8 mouse cellular contexts compared by ENCODE assay signal in genomic region chr10:26772624-26773540, GRCm38 (mm10). TPM values are rescaled to one million over a fixed set of nuclear protein-coding genes. Genes with fewer than 3 reads are reported as not detected.
DNase-seq lines count a peak whose midpoint lies in the region; ATAC-seq and TF ChIP-seq lines count a peak whose summit lies in the region.

No protein-coding gene starts in this region.

- DNase-seq in 416B (ENCODE audit: low read depth) (peak; percentile 91), liver (peak; percentile 38)
- DNase-seq in adrenal gland, postnatal 14 days: peak; percentile 86
- peak; percentile 87 for DNase-seq in heart, embryonic 10.5 days (ENCODE audit: low spot score)
- DNase-seq in midbrain, postnatal 0 days (ENCODE audit: low spot score): peak; percentile 90
- peak; percentile 53 for DNase-seq in splenic B cell, adult 2 months (ENCODE audit: low read depth, low spot score)

- H3K9me3 ChIP-seq in heart, embryonic 10.5 days: no peaks in the 10 kb centered on the region
- no peaks in the 10 kb centered on the region for H3K9me3 ChIP-seq in kidney, embryonic 14.5 days (ENCODE audit: control insufficient read depth, low read length)
- no peaks in the 10 kb centered on the region for H3K9me3 ChIP-seq in midbrain, postnatal 0 days (ENCODE audit: low read length)

- TF ChIP-seq POLR2A in embryonic fibroblast, embryonic 13.5 days (IDR thresholded peaks at IDR 0.05; ENCODE audit: low read depth, low read length): no peak

- WGBS in heart, embryonic 10.5 days: 3% methylated on average over 22 of the region's 22 CpGs
- WGBS in kidney, embryonic 14.5 days: under 1% methylated on average over 22 of the region's 22 CpGs
- under 1% methylated on average over 22 of the region's 22 CpGs for WGBS in midbrain, postnatal 0 days

- ATAC-seq in kidney, embryonic 14.5 days (ENCODE audit: low FRiP score, low TSS enrichment): peak; percentile 84
- ATAC-seq in midbrain, postnatal 0 days (ENCODE audit: low FRiP score): peak; percentile 79

- peaks cover 5% of the 10 kb centered on the region for H3K4me1 ChIP-seq in embryonic fibroblast, embryonic 13.5 days (ENCODE audit: control insufficient read depth, insufficient read depth, low read length)
- peaks cover 21% of the 10 kb centered on the region; the same call in 1 of the 2 replicates for H3K4me1 ChIP-seq in heart, embryonic 10.5 days
- H3K4me1 ChIP-seq in kidney, embryonic 14.5 days (ENCODE audit: control insufficient read depth, insufficient read depth, low read length): peaks cover 6% of the 10 kb centered on the region; the same call in 1 of the 2 replicates
- H3K4me1 ChIP-seq in midbrain, postnatal 0 days (ENCODE audit: insufficient read depth, low read length): peaks cover 4% of the 10 kb centered on the region; the same call in 1 of the 2 replicates

- no peaks in the 10 kb centered on the region for H3K27me3 ChIP-seq in heart, embryonic 10.5 days (ENCODE audit: insufficient read depth, poor library complexity, severe bottlenecking)
- no peaks in the 10 kb centered on the region for H3K27me3 ChIP-seq in kidney, embryonic 14.5 days (ENCODE audit: control insufficient read depth, insufficient read depth, low read length)
- H3K27me3 ChIP-seq in midbrain, postnatal 0 days (ENCODE audit: insufficient read depth, low read length): no peaks in the 10 kb centered on the region
- H3K27me3 ChIP-seq in splenic B cell, adult 2 months (ENCODE audit: control insufficient read depth, insufficient read depth, low read length, poor library complexity, severe bottlenecking): no peaks in the 10 kb centered on the region

- peak overlapping the region; percentile 50; the same call in 1 of the 2 replicates for H3K9ac ChIP-seq in kidney, embryonic 14.5 days (ENCODE audit: low read depth, low read length)
- peak overlapping the region; percentile 51 for H3K9ac ChIP-seq in midbrain, postnatal 0 days (replicated peaks; ENCODE audit: low read length, poor library complexity, severe bottlenecking)

- H3K4me2 ChIP-seq in kidney, embryonic 14.5 days (replicated peaks; ENCODE audit: low read depth, low read length): peak overlapping the region; percentile 76
- H3K4me2 ChIP-seq in midbrain, postnatal 0 days (ENCODE audit: low read depth, low read length, poor library complexity, severe bottlenecking): peak overlapping the region; percentile 63

- H3K36me3 ChIP-seq in heart, embryonic 10.5 days: no peaks in the 10 kb centered on the region
- H3K36me3 ChIP-seq in kidney, embryonic 14.5 days (ENCODE audit: control insufficient read depth, insufficient read depth, low read length): no peaks in the 10 kb centered on the region
- H3K36me3 ChIP-seq in midbrain, postnatal 0 days (ENCODE audit: insufficient read depth, low read length): no peaks in the 10 kb centered on the region
- no peaks in the 10 kb centered on the region for H3K36me3 ChIP-seq in splenic B cell, adult 2 months (ENCODE audit: control insufficient read depth, insufficient read depth, low read length, poor library complexity, severe bottlenecking)

- H3K4me3 ChIP-seq in embryonic fibroblast, embryonic 13.5 days (ENCODE audit: insufficient read depth, low read length): peak overlapping the region; percentile 52
- peak overlapping the region; percentile 66 for H3K4me3 ChIP-seq in heart, embryonic 10.5 days
- H3K4me3 ChIP-seq in kidney, embryonic 14.5 days (ENCODE audit: low read length): peak overlapping the region; percentile 56
- H3K4me3 ChIP-seq in midbrain, postnatal 0 days (ENCODE audit: low read depth, low read length): peak overlapping the region; percentile 54

- H3K27ac ChIP-seq in embryonic fibroblast, embryonic 13.5 days (ENCODE audit: insufficient read depth, low read length): peak overlapping the region; percentile 73
- H3K27ac ChIP-seq in heart, embryonic 10.5 days: peak overlapping the region; percentile 87
- peak overlapping the region; percentile 91 for H3K27ac ChIP-seq in kidney, embryonic 14.5 days (ENCODE audit: low read depth, low read length)
- H3K27ac ChIP-seq in midbrain, postnatal 0 days (ENCODE audit: low read depth, low read length): peak overlapping the region; percentile 80

- TF ChIP-seq CTCF in embryonic fibroblast, embryonic 13.5 days (IDR thresholded peaks at IDR 0.05; ENCODE audit: borderline replicate concordance, insufficient read depth, low read length): no peak
- no peak for TF ChIP-seq CTCF in midbrain, postnatal 0 days (IDR thresholded peaks at IDR 0.05)

RNA-seq across cellular contexts. Expression of gene Arhgap18, which starts 19.7 kb away (rescaled TPM):
- total RNA-seq in adrenal gland, postnatal 14 days (2021): 35.8 and 39.7 TPM in 2 replicates
- 5.2 and 9.4 TPM in 2 replicates for polyA plus RNA-seq in embryonic fibroblast, embryonic 13.5 days (2011; ENCODE audit: insufficient read length, low read depth, missing spikeins)
- polyA plus RNA-seq in heart, embryonic 10.5 days (2016; fragmentation: Nextera tagmentation; extraction: Ambion mirVana): 12.8 and 22.7 TPM in 2 replicates
- polyA plus RNA-seq in kidney, embryonic 14.5 days (2014; fragmentation: Nextera tagmentation; extraction: Ambion mirVana): 33.1 and 44.1 TPM in 2 replicates
- total RNA-seq in midbrain, postnatal 0 days (2014; rRNA removed): 9.8 and 11.5 TPM in 2 replicates
- 5.2 and 8.7 TPM in 2 replicates for polyA plus RNA-seq in midbrain, postnatal 0 days (2015; fragmentation: Nextera tagmentation; extraction: Ambion mirVana)

Comparison
In these comparisons a context has a peak if more than half of its experiments do, and no peak if none do; other contexts are left out.
1. Peak in every context shown above with its lines: DNase-seq, ATAC-seq, H3K4me3 ChIP-seq and H3K27ac ChIP-seq.
2. DNase-seq: peak in every context shown above with its lines; median percentile 91 in 416B; 90 in midbrain, postnatal 0 days; 87 in heart, embryonic 10.5 days; 86 in adrenal gland, postnatal 14 days; 53 in splenic B cell, adult 2 months; 38 in liver.